Mouse (Mus musculus): ENCODE measurements around the gene Frmd6. TPM values are rescaled to one million over a fixed set of nuclear protein-coding genes. Genes with fewer than 3 reads are reported as not detected.

Gene Frmd6
- polyA plus RNA-seq, 1 experiment from 2014 or later: 18.5 TPM

- DNase-seq (ENCODE audit: low spot score): peak; percentile 46
- Histone ChIP-seq H3K36me3 (ENCODE audit: control insufficient read depth, insufficient read depth, low read length) (no peaks in the 10 kb centered on the region), H3K9me3 (ENCODE audit: control insufficient read depth, low read length) (no peaks in the 10 kb centered on the region), H3K27ac (ENCODE audit: low read depth, low read length) (no peak overlapping the region), H3K27me3 (ENCODE audit: control insufficient read depth, insufficient read depth, low read length) (no peaks in the 10 kb centered on the region), H3K9ac (ENCODE audit: low read depth, low read length) (no peak overlapping the region), H3K4me1 (replicated peaks; ENCODE audit: control insufficient read depth, insufficient read depth, low read length) (no peaks in the 10 kb centered on the region), H3K4me3 (ENCODE audit: low read depth, low read length) (no peak overlapping the region), H3K4me2 (replicated peaks; ENCODE audit: low read depth, low read length) (no peak overlapping the region)
- ATAC-seq (ENCODE audit: low FRiP score): no peak
- 20% methylated on average over 22 of the region's 22 CpGs for WGBS
These were observed 41.7 kb upstream of the Frmd6 start for GRCm38 (mm10) chr12:70783475-70784239.

GRCm38 (mm10) chr12:70784240-70784705, 41.0 kb upstream of the Frmd6 start:
- H3K36me3 ChIP-seq (ENCODE audit: control insufficient read depth, insufficient read depth, low read length): no peaks in the 10 kb centered on the region
- WGBS: 29% methylated on average over 6 of the region's 6 CpGs
- no peak overlapping the region for H3K4me2 ChIP-seq (replicated peaks; ENCODE audit: low read depth, low read length)
- H3K27ac ChIP-seq (ENCODE audit: low read depth, low read length): no peak overlapping the region
- no peak overlapping the region for H3K4me3 ChIP-seq (ENCODE audit: low read depth, low read length)
- ATAC-seq (ENCODE audit: low FRiP score) (no peak), DNase-seq (ENCODE audit: low spot score) (peak; percentile 36)
- H3K4me1 ChIP-seq (replicated peaks; ENCODE audit: control insufficient read depth, insufficient read depth, low read length): no peaks in the 10 kb centered on the region
- H3K9ac ChIP-seq (ENCODE audit: low read depth, low read length): no peak overlapping the region
- H3K27me3 ChIP-seq (ENCODE audit: control insufficient read depth, insufficient read depth, low read length): no peaks in the 10 kb centered on the region
- no peaks in the 10 kb centered on the region for H3K9me3 ChIP-seq (ENCODE audit: control insufficient read depth, low read length)

GRCm38 (mm10) chr12:70789341-70789740, 36.0 kb upstream of the Frmd6 start:
- no peaks in the 10 kb centered on the region for H3K36me3 ChIP-seq (ENCODE audit: control insufficient read depth, insufficient read depth, low read length)
- H3K4me3 ChIP-seq (ENCODE audit: low read depth, low read length): no peak overlapping the region
- H3K27me3 ChIP-seq (ENCODE audit: control insufficient read depth, insufficient read depth, low read length): no peaks in the 10 kb centered on the region
- H3K9ac ChIP-seq (ENCODE audit: low read depth, low read length): no peak overlapping the region
- no peak overlapping the region for H3K4me2 ChIP-seq (replicated peaks; ENCODE audit: low read depth, low read length)
- no peak for ATAC-seq (ENCODE audit: low FRiP score)
- no peak overlapping the region for H3K27ac ChIP-seq (ENCODE audit: low read depth, low read length)
- H3K9me3 ChIP-seq (ENCODE audit: control insufficient read depth, low read length): no peaks in the 10 kb centered on the region
- 87% methylated on average over 6 of the region's 6 CpGs for WGBS
- no peaks in the 10 kb centered on the region for H3K4me1 ChIP-seq (replicated peaks; ENCODE audit: control insufficient read depth, insufficient read depth, low read length)
- no peak for DNase-seq (ENCODE audit: low spot score)

GRCm38 (mm10) chr12:70793291-70793690, 32.0 kb upstream of the Frmd6 start:
- Histone ChIP-seq H3K4me1 (replicated peaks; ENCODE audit: control insufficient read depth, insufficient read depth, low read length) (no peaks in the 10 kb centered on the region; the same call in 1 of the 2 replicates), H3K4me3 (ENCODE audit: low read depth, low read length) (no peak overlapping the region), H3K36me3 (ENCODE audit: control insufficient read depth, insufficient read depth, low read length) (no peaks in the 10 kb centered on the region), H3K9me3 (ENCODE audit: control insufficient read depth, low read length) (no peaks in the 10 kb centered on the region), H3K27me3 (ENCODE audit: control insufficient read depth, insufficient read depth, low read length) (no peaks in the 10 kb centered on the region), H3K27ac (ENCODE audit: low read depth, low read length) (no peak overlapping the region), H3K4me2 (replicated peaks; ENCODE audit: low read depth, low read length) (no peak overlapping the region), H3K9ac (ENCODE audit: low read depth, low read length) (no peak overlapping the region)
- WGBS: 92% methylated on average over 6 of the region's 6 CpGs
- ATAC-seq (ENCODE audit: low FRiP score) (no peak), DNase-seq (ENCODE audit: low spot score) (no peak)

GRCm38 (mm10) chr12:70794543-70795388, 30.5 kb upstream of the Frmd6 start:
- Histone ChIP-seq H3K9ac (ENCODE audit: low read depth, low read length) (no peak overlapping the region), H3K4me1 (replicated peaks; ENCODE audit: control insufficient read depth, insufficient read depth, low read length) (no peaks in the 10 kb centered on the region; the same call in 1 of the 2 replicates), H3K4me3 (ENCODE audit: low read depth, low read length) (no peak overlapping the region), H3K4me2 (replicated peaks; ENCODE audit: low read depth, low read length) (no peak overlapping the region), H3K27me3 (ENCODE audit: control insufficient read depth, insufficient read depth, low read length) (no peaks in the 10 kb centered on the region), H3K27ac (ENCODE audit: low read depth, low read length) (no peak overlapping the region), H3K9me3 (ENCODE audit: control insufficient read depth, low read length) (no peaks in the 10 kb centered on the region), H3K36me3 (ENCODE audit: control insufficient read depth, insufficient read depth, low read length) (no peaks in the 10 kb centered on the region)
- DNase-seq (ENCODE audit: low spot score) (peak; percentile 33), ATAC-seq (ENCODE audit: low FRiP score) (no peak)
- WGBS: 44% methylated on average over 16 of the region's 16 CpGs

DNA sequence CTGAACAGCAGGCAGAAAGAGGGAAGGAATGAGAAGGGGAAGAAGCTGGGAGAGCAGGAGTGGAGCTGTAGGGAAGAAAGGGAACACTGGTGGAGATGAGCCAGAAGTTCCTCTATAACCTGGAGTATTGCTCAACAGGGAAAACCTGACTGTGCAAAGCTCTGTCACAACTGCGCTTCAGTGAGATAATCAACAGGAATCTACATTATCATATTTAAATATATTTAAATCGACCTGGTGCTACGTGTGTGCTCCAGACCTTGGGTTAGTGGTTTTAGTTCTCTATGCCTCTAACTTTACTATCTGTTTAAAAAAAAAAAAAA, 30.0 kb upstream of the Frmd6 start:
- no peak overlapping the region for H3K9ac ChIP-seq (ENCODE audit: low read depth, low read length)

GRCm38 (mm10) chr12:70798496-70798895, 26.8 kb upstream of the Frmd6 start:
- Histone ChIP-seq H3K9ac (ENCODE audit: low read depth, low read length) (no peak overlapping the region), H3K36me3 (ENCODE audit: control insufficient read depth, insufficient read depth, low read length) (no peaks in the 10 kb centered on the region), H3K27ac (ENCODE audit: low read depth, low read length) (no peak overlapping the region), H3K4me3 (ENCODE audit: low read depth, low read length) (no peak overlapping the region), H3K9me3 (ENCODE audit: control insufficient read depth, low read length) (no peaks in the 10 kb centered on the region), H3K27me3 (ENCODE audit: control insufficient read depth, insufficient read depth, low read length) (no peaks in the 10 kb centered on the region), H3K4me2 (replicated peaks; ENCODE audit: low read depth, low read length) (no peak overlapping the region), H3K4me1 (replicated peaks; ENCODE audit: control insufficient read depth, insufficient read depth, low read length) (no peaks in the 10 kb centered on the region; the same call in 1 of the 2 replicates)
- WGBS: 70% methylated on average over 8 of the region's 8 CpGs
- ATAC-seq (ENCODE audit: low FRiP score): no peak
- no peak for DNase-seq (ENCODE audit: low spot score)

More for the DNA sequence above, 30.0 kb upstream of the Frmd6 start:
- no peaks in the 10 kb centered on the region; the same call in 1 of the 2 replicates for H3K4me1 ChIP-seq (replicated peaks; ENCODE audit: control insufficient read depth, insufficient read depth, low read length)
- 76% methylated on average over 3 of the region's 3 CpGs for WGBS
- no peak overlapping the region for H3K4me2 ChIP-seq (replicated peaks; ENCODE audit: low read depth, low read length)
- H3K36me3 ChIP-seq (ENCODE audit: control insufficient read depth, insufficient read depth, low read length): no peaks in the 10 kb centered on the region
- no peaks in the 10 kb centered on the region for H3K27me3 ChIP-seq (ENCODE audit: control insufficient read depth, insufficient read depth, low read length)
- ATAC-seq (ENCODE audit: low FRiP score) (no peak), DNase-seq (ENCODE audit: low spot score) (no peak)
- H3K4me3 ChIP-seq (ENCODE audit: low read depth, low read length): no peak overlapping the region
- no peaks in the 10 kb centered on the region for H3K9me3 ChIP-seq (ENCODE audit: control insufficient read depth, low read length)
- no peak overlapping the region for H3K27ac ChIP-seq (ENCODE audit: low read depth, low read length)

- Histone ChIP-seq H3K4me1 (replicated peaks; ENCODE audit: control insufficient read depth, insufficient read depth, low read length) (no peaks in the 10 kb centered on the region; the same call in 1 of the 2 replicates), H3K9me3 (ENCODE audit: control insufficient read depth, low read length) (no peaks in the 10 kb centered on the region), H3K36me3 (ENCODE audit: control insufficient read depth, insufficient read depth, low read length) (no peaks in the 10 kb centered on the region), H3K27ac (ENCODE audit: low read depth, low read length) (no peak overlapping the region), H3K9ac (ENCODE audit: low read depth, low read length) (no peak overlapping the region), H3K4me3 (ENCODE audit: low read depth, low read length) (no peak overlapping the region), H3K4me2 (replicated peaks; ENCODE audit: low read depth, low read length) (no peak overlapping the region), H3K27me3 (ENCODE audit: control insufficient read depth, insufficient read depth, low read length) (no peaks in the 10 kb centered on the region)
- 56% methylated on average over 19 of the region's 19 CpGs for WGBS
- DNase-seq (ENCODE audit: low spot score) (peak; percentile 20), ATAC-seq (ENCODE audit: low FRiP score) (no peak)
These were observed 25.9 kb upstream of the Frmd6 start for GRCm38 (mm10) chr12:70799231-70800002.

Data from hindbrain, embryonic 11.5 days (tissue).